Mouse (Mus musculus) stomach, postnatal 0 days (tissue): ENCODE measurements around the gene Nwd2. TPM values are rescaled to one million over a fixed set of nuclear protein-coding genes. Genes with fewer than 3 reads are reported as not detected.

Experiments
- ATAC-seq: fragments of 200-750 bp; cut with Nextera tagmentation; 2 replicates; pipeline ENCODE4 v1.8.0; 2017; ENCODE audit not compliant: low FRiP score, low TSS enrichment
- DNase-seq: peaks from one replicate; pipeline ENCODE4 v3.0.0-alpha.2; 2016; ENCODE audit warnings: low spot score
- H3K27ac ChIP-seq: fragments of 300-500 bp; sonication (generic); replicated peaks from 2 replicates; pipeline ENCODE4 v1.5.1; 2014; ENCODE audit warnings: mild to moderate bottlenecking, control low read depth
- H3K27me3 ChIP-seq: fragments of 300-500 bp; sonication (generic); 2 replicates; pipeline ENCODE4 v1.6.1; 2014; ENCODE audit warnings: low read length; ENCODE audit not compliant: control insufficient read depth, insufficient read depth
- H3K36me3 ChIP-seq: fragments of 300-500 bp; sonication (generic); 2 replicates; pipeline ENCODE4 v1.6.1; 2014; ENCODE audit warnings: low read length, mixed read lengths; ENCODE audit not compliant: control insufficient read depth, insufficient read depth
- H3K4me1 ChIP-seq: fragments of 300-500 bp; sonication (generic); replicated peaks from 2 replicates; pipeline ENCODE4 v1.6.1; 2014; ENCODE audit warnings: antibody characterized with exemption; ENCODE audit not compliant: control insufficient read depth, insufficient read depth
- H3K4me2 ChIP-seq: fragments of 300-500 bp; sonication (generic); replicated peaks from 2 replicates; pipeline ENCODE4 v1.6.1; 2014; ENCODE audit warnings: low read depth, mild to moderate bottlenecking, control low read depth, moderate library complexity
- H3K4me3 ChIP-seq: fragments of 300-500 bp; sonication (generic); 2 replicates; pipeline ENCODE4 v1.5.1; 2014; ENCODE audit warnings: low read depth, low read length, control low read depth
- H3K9ac ChIP-seq: fragments of 300-500 bp; sonication (generic); 2 replicates; pipeline ENCODE4 v1.6.1; 2014; ENCODE audit warnings: mild to moderate bottlenecking, low read length, control low read depth, mixed read lengths
- H3K9me3 ChIP-seq: fragments of 300-500 bp; sonication (generic); 2 replicates; pipeline ENCODE4 v1.6.1; 2016; ENCODE audit warnings: low read length; ENCODE audit not compliant: control insufficient read depth
- CTCF ChIP-seq: IDR thresholded peaks from 2 replicates; pipeline ENCODE4 v1.5.1; 2016; ENCODE audit warnings: antibody characterized with exemption, low read depth, mild to moderate bottlenecking, moderate library complexity
- EP300 ChIP-seq: optimal IDR thresholded peaks from 2 replicates; pipeline ENCODE3; 2016; ENCODE audit warnings: antibody characterized with exemption
- WGBS: fragments of 180-500 bp; shearing (Covaris S2); extraction: QIAGEN DNeasy Blood & Tissue Kit; methylation state at CpG from one replicate; pipeline ENCODE4 v1.1.7; 2014; 5-methylcytosine and 5-hydroxymethylcytosine counted together
- polyA plus RNA-seq: library from polyadenylated mRNA; unstranded; fragments of >200 nt; fragmentation: Nextera tagmentation; extraction: Ambion mirVana; gene quantifications from 2 replicates; pipeline ENCODE4 v1.2.1, GENCODE M21; 2015

Nwd2 gene
- polyA plus RNA-seq, 1 experiment from 2014 or later, result 0.61 TPM

- 88% methylated on average over 5 of the region's 5 CpGs for WGBS
These were observed 18.0 kb downstream of the Nwd2 start for GRCm38 (mm10) chr5:63666884-63667283.

GRCm38 (mm10) chr5:63675934-63676333, 27.0 kb downstream of the Nwd2 start:
- Histone ChIP-seq H3K9me3 (no peaks in the 10 kb centered on the region), H3K27me3 (no peaks in the 10 kb centered on the region), H3K36me3 (no peaks in the 10 kb centered on the region), H3K4me2 (no peak overlapping the region), H3K27ac (no peak overlapping the region), H3K4me1 (no peaks in the 10 kb centered on the region), H3K4me3 (no peak overlapping the region), H3K9ac (no peak overlapping the region)
- TF ChIP-seq EP300, result no peak
- no peak for TF ChIP-seq CTCF
- no peak for DNase-seq
- no peak for ATAC-seq
- WGBS, result 68% methylated on average over 2 of the region's 2 CpGs

More at GRCm38 (mm10) chr5:63666884-63667283, 18.0 kb downstream of the Nwd2 start:
- ATAC-seq (no peak), DNase-seq (no peak)
- Histone ChIP-seq H3K4me3 (no peak overlapping the region), H3K4me2 (no peak overlapping the region), H3K9ac (no peak overlapping the region), H3K27ac (no peak overlapping the region), H3K9me3 (no peaks in the 10 kb centered on the region), H3K36me3 (no peaks in the 10 kb centered on the region), H3K27me3 (no peaks in the 10 kb centered on the region), H3K4me1 (no peaks in the 10 kb centered on the region)
- TF ChIP-seq EP300, result no peak
- TF ChIP-seq CTCF, result no peak

- TF ChIP-seq CTCF, result no peak
- no peak for TF ChIP-seq EP300
- Histone ChIP-seq H3K4me2 (no peak overlapping the region), H3K27ac (no peak overlapping the region), H3K9me3 (no peaks in the 10 kb centered on the region), H3K4me3 (no peak overlapping the region), H3K27me3 (no peaks in the 10 kb centered on the region), H3K4me1 (no peaks in the 10 kb centered on the region), H3K9ac (no peak overlapping the region), H3K36me3 (no peaks in the 10 kb centered on the region)
- ATAC-seq (no peak), DNase-seq (no peak)
- WGBS, result 67% methylated on average over 1 of the region's 1 CpGs
These were observed 40.2 kb downstream of the Nwd2 start for GRCm38 (mm10) chr5:63689084-63689483.

GRCm38 (mm10) chr5:63696784-63697183, 47.9 kb downstream of the Nwd2 start:
- ATAC-seq (no peak), DNase-seq (no peak)
- WGBS, result 87% methylated on average over 2 of the region's 2 CpGs
- no peak overlapping the region for H3K27ac ChIP-seq
- no peaks in the 10 kb centered on the region for H3K27me3 ChIP-seq
- no peaks in the 10 kb centered on the region for H3K4me1 ChIP-seq
- no peak overlapping the region for H3K4me3 ChIP-seq
- H3K9ac ChIP-seq, result no peak overlapping the region
- no peaks in the 10 kb centered on the region for H3K36me3 ChIP-seq
- no peak overlapping the region for H3K4me2 ChIP-seq
- no peak for TF ChIP-seq CTCF
- no peak for TF ChIP-seq EP300
- H3K9me3 ChIP-seq, result no peaks in the 10 kb centered on the region

GRCm38 (mm10) chr5:63697196-63697595, 48.3 kb downstream of the Nwd2 start:
- no peak for TF ChIP-seq EP300
- TF ChIP-seq CTCF, result no peak
- no peak for ATAC-seq
- H3K27me3 ChIP-seq, result no peaks in the 10 kb centered on the region

GRCm38 (mm10) chr5:63728955-63729354, 80.1 kb downstream of the Nwd2 start:
- WGBS, result 78% methylated on average over 3 of the region's 3 CpGs
- H3K4me3 ChIP-seq, result no peak overlapping the region
- H3K27ac ChIP-seq, result no peak overlapping the region
- no peaks in the 10 kb centered on the region for H3K9me3 ChIP-seq
- no peak overlapping the region for H3K4me2 ChIP-seq
- no peaks in the 10 kb centered on the region for H3K36me3 ChIP-seq
- H3K9ac ChIP-seq, result no peak overlapping the region
- DNase-seq, result no peak
- no peak for TF ChIP-seq EP300
- TF ChIP-seq CTCF, result no peak
- H3K27me3 ChIP-seq, result no peaks in the 10 kb centered on the region
- ATAC-seq, result no peak
- no peaks in the 10 kb centered on the region for H3K4me1 ChIP-seq

More at GRCm38 (mm10) chr5:63697196-63697595, 48.3 kb downstream of the Nwd2 start:
- no peak for DNase-seq
- Histone ChIP-seq H3K36me3 (no peaks in the 10 kb centered on the region), H3K4me3 (no peak overlapping the region), H3K4me1 (no peaks in the 10 kb centered on the region), H3K9me3 (no peaks in the 10 kb centered on the region), H3K27ac (no peak overlapping the region), H3K4me2 (no peak overlapping the region), H3K9ac (no peak overlapping the region)
- WGBS, result 63% methylated on average over 5 of the region's 5 CpGs

- ATAC-seq, result no peak
- H3K4me1 ChIP-seq, result no peaks in the 10 kb centered on the region
- no peak overlapping the region for H3K9ac ChIP-seq
- H3K4me3 ChIP-seq, result no peak overlapping the region
- H3K27me3 ChIP-seq, result no peaks in the 10 kb centered on the region
- H3K4me2 ChIP-seq, result no peak overlapping the region
- 53% methylated on average over 7 of the region's 7 CpGs for WGBS
- no peak overlapping the region for H3K27ac ChIP-seq
- no peak for TF ChIP-seq CTCF
- no peak for TF ChIP-seq EP300
- no peaks in the 10 kb centered on the region for H3K36me3 ChIP-seq
- no peak for DNase-seq
- H3K9me3 ChIP-seq, result no peaks in the 10 kb centered on the region
These were observed 86.6 kb downstream of the Nwd2 start for GRCm38 (mm10) chr5:63735521-63735920.
